Mouse (Mus musculus): ENCODE results near the gene Itpka. TPM values are rescaled to one million over a fixed set of nuclear protein-coding genes. Genes with fewer than 3 reads are reported as not detected.
A peak's percentile ranks its signal among the peaks of the same experiment; 100 is the strongest.

Itpka gene
- polyA plus RNA-seq, 1 experiment from 2014 or later: 0.61 TPM

DNA sequence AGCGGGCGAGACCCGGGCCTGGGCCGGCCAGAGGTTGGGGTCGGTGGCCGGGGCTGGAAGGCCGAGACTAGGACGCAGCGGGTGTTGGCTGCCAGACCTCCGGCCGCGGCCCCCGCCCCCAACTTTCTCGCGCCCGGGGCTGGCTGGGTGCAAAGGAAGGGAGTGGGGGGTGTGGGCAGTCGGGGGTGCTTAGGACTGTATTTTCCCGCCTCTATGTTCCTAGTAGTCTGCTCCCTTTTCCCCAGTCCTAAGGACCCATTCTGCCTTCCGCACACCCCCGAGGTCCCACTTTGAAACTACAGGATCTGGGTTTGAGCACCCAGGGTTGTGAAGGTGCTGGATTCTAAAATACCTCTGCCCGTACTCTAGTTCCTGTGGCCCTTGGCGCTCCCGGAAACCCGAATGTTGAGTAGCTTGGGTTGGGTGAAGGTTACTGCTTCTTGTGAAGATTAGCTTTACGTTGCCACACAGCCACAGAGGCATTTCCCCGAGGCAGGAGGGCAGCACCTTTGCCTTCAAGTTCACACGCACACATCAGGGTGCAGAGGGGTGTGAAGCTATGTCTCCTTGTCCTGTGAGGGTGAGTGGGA lies 57.9 kb downstream of the Itpka start:
- peak; percentile 11; the same call in 1 of the 2 replicates for ATAC-seq
- peak; percentile 33 for DNase-seq (ENCODE audit: low spot score)
- Histone ChIP-seq H3K36me3 (ENCODE audit: control insufficient read depth, insufficient read depth, low read length) (0 out of 2 replicates have a peak, but pooled peaks cover 7% of the 10 kb centered on the region), H3K27ac (ENCODE audit: low read depth, low read length) (peak overlapping the region; percentile 39; the same call in 1 of the 2 replicates), H3K9ac (ENCODE audit: low read length) (peak overlapping the region; percentile 86), H3K4me2 (ENCODE audit: low read length) (peak overlapping the region; percentile 98), H3K4me1 (ENCODE audit: control insufficient read depth, insufficient read depth, low read length) (peaks cover 41% of the 10 kb centered on the region), H3K27me3 (replicated peaks; ENCODE audit: control insufficient read depth, insufficient read depth, low read length) (no peaks in the 10 kb centered on the region), H3K9me3 (replicated peaks; ENCODE audit: control insufficient read depth, low read length) (no peaks in the 10 kb centered on the region), H3K4me3 (ENCODE audit: low read depth, low read length) (peak overlapping the region; percentile 75)
- WGBS: 1% methylated on average over 15 of the region's 27 CpGs

Other genes with a start within 250 kb of the Itpka start
- 0.29 and 0.36 TPM in 2 replicates for gene Exd1, start 194.7 kb upstream of the Itpka start, polyA plus RNA-seq (2014; fragmentation: Nextera tagmentation; extraction: Ambion mirVana)
- 72.3 and 75.5 TPM in 2 replicates for gene Chp1, start 194.6 kb upstream of the Itpka start, polyA plus RNA-seq (2014; fragmentation: Nextera tagmentation; extraction: Ambion mirVana)
- 38.0 and 41.9 TPM in 2 replicates for gene Nusap1, start 124.0 kb upstream of the Itpka start, polyA plus RNA-seq (2014; fragmentation: Nextera tagmentation; extraction: Ambion mirVana)
- 13.2 and 14.8 TPM in 2 replicates for gene Oip5, start 123.9 kb upstream of the Itpka start, polyA plus RNA-seq (2014; fragmentation: Nextera tagmentation; extraction: Ambion mirVana)
- gene Ndufaf1, start 79.5 kb upstream of the Itpka start, polyA plus RNA-seq (2014; fragmentation: Nextera tagmentation; extraction: Ambion mirVana): 36.7 and 37.6 TPM in 2 replicates
- gene Rtf1, start 67.3 kb upstream of the Itpka start, polyA plus RNA-seq (2014; fragmentation: Nextera tagmentation; extraction: Ambion mirVana): 32.6 and 38.0 TPM in 2 replicates
- gene Ltk, start 18.1 kb downstream of the Itpka start, polyA plus RNA-seq (2014; fragmentation: Nextera tagmentation; extraction: Ambion mirVana): 0.29 and 0.37 TPM in 2 replicates
- gene Rpap1, start 45.2 kb downstream of the Itpka start, polyA plus RNA-seq (2014; fragmentation: Nextera tagmentation; extraction: Ambion mirVana): 12.8 and 16.0 TPM in 2 replicates
- gene Tyro3, start 55.4 kb downstream of the Itpka start, polyA plus RNA-seq (2014; fragmentation: Nextera tagmentation; extraction: Ambion mirVana): 14.3 TPM in 2 replicates
- gene Mga, start 154.9 kb downstream of the Itpka start, polyA plus RNA-seq (2014; fragmentation: Nextera tagmentation; extraction: Ambion mirVana): 23.6 and 32.3 TPM in 2 replicates
- gene Mapkbp1, start 230.4 kb downstream of the Itpka start, polyA plus RNA-seq (2014; fragmentation: Nextera tagmentation; extraction: Ambion mirVana): 3.0 and 4.3 TPM in 2 replicates